In genomic region chr17:7214061-7214460, GRCm38 (mm10) we compare ENCODE assay signal across 14 mouse cellular contexts. TPM values are rescaled to one million over a fixed set of nuclear protein-coding genes. Genes with fewer than 3 reads are reported as not detected.
DNase-seq lines count a peak whose midpoint lies in the region; TF ChIP-seq lines count a peak whose summit lies in the region.
"Had no signal": no experiment of that assay in that cellular context is flagged by ENCODE, and none has a peak within 500 bp of the region (broad histone marks: within the 10 kb centered on the region; RNA-seq: fewer than 3 reads in every experiment).

No protein-coding gene starts in this region.

- DNase-seq in cerebellum, postnatal 10 days: peak; percentile 44 to 51
- no peak for DNase-seq in cerebellum, adult 8-10 months
- DNase-seq in layer of hippocampus, adult 2 months (ENCODE audit: low spot score in 2 of 2): peak; percentile 82 to 86
- peak; percentile 67 to 94 for DNase-seq in left cerebral cortex, adult 9 months (ENCODE audit: low spot score in 2 of 2)
- DNase-seq in right cerebral cortex, postnatal 36 days (ENCODE audit: low spot score in 2 of 2): peak; percentile 83 to 90
- no peak for DNase-seq in thymus, postnatal 10 days (ENCODE audit: low spot score in 2 of 2)
- no peak for DNase-seq in embryo, embryonic 10 days (ENCODE audit: low spot score)
- DNase-seq in adipocyte (ENCODE audit: low spot score): no peak
- DNase-seq: cerebellum, adult 18-20 months; kidney, adult 2 months; liver, embryonic 13.5 days; lung, postnatal 14 days; thymus, adult 18-20 months had no signal

- TF ChIP-seq CTCF in layer of hippocampus, adult 2 months (conservative IDR thresholded peaks at IDR 0.05): no peak

- no peak overlapping the region for H3K4me3 ChIP-seq in layer of hippocampus, adult 2 months
- H3K4me3 ChIP-seq: hindbrain, embryonic 15.5 days; liver, embryonic 13.5 days had no signal

- no peak overlapping the region for H3K27ac ChIP-seq in layer of hippocampus, adult 2 months
- H3K27ac ChIP-seq: hindbrain, embryonic 15.5 days; liver, embryonic 13.5 days had no signal

RNA-seq across cellular contexts. Expression of gene Rps6ka2, which starts 44.1 kb away (rescaled TPM):
- total RNA-seq in layer of hippocampus, adult 2 months (2021): 10 to 100 TPM; 34.4 to 34.6 TPM

Comparison
In these comparisons a context has a peak if more than half of its experiments do, and no peak if none do; other contexts are left out.
1. DNase-seq: peak in cerebellum, postnatal 10 days (2 of 2), layer of hippocampus, adult 2 months (2 of 2), left cerebral cortex, adult 9 months (2 of 2) and right cerebral cortex, postnatal 36 days (2 of 2); none in cerebellum, adult 8-10 months (single experiment), thymus, postnatal 10 days (0 of 2), embryo, embryonic 10 days (single experiment) and adipocyte (single experiment).